Mouse (Mus musculus): ENCODE measurements around the gene Wnt2b.

GRCm38 (mm10) chr3:104993800-104994199, 32.1 kb upstream of the Wnt2b start:
- no peak for TF ChIP-seq CTCF (IDR thresholded peaks at IDR 0.05; ENCODE audit: extremely low read depth, insufficient read length, insufficient replicate concordance, low read depth, low read length)
- TF ChIP-seq POLR2A (IDR thresholded peaks at IDR 0.05; ENCODE audit: low read depth, low read length): no peak
